In the genomic region with DNA sequence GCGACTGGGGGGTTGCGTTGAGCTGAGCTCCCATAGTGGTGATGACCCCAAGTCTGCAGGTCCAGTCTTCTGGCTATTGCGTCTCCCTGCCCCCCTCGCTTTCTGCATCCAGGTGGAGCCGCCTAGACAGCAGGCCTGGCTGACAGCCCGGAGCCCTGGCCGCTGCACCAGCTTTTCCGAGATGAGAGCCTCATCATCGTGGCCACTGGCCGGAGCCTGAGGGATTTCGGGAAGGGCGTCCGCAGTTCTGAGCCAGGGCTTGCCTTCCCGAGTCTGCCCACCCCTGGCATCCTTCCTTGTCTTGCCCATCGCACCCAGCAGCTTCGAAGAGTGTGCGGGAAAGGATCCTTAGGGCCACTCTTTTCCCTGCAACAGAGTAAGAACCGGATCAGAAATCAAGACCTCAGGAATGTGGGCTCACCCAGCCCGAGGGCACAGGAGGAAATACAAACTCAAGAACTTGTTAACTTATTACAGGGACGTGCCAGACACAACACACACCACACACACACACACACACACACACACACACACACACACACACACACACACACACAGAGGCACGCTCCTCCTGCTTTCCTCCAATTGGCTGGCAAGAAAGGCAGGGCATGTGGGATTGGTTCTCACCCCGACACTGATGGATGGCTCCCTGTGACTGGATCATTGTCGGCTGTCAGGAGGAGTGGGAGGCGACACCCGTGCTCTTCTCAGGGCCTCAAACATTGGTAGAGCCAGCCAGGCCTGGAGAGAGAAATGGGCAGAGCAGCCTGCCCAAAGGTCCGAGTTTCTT, we compare ENCODE assay signal across 8 mouse cellular contexts. TPM values are rescaled to one million over a fixed set of nuclear protein-coding genes. Genes with fewer than 3 reads are reported as not detected.
DNase-seq lines count a peak whose midpoint lies in the region; ATAC-seq and TF ChIP-seq lines count a peak whose summit lies in the region.

No protein-coding gene starts in this region.

- H3K36me3 ChIP-seq in heart, embryonic 10.5 days = no peaks in the 10 kb centered on the region
- no peaks in the 10 kb centered on the region for H3K36me3 ChIP-seq in kidney, postnatal 0 days (ENCODE audit: insufficient read depth, low read length)
- H3K36me3 ChIP-seq in midbrain, embryonic 11.5 days (ENCODE audit: control insufficient read depth, insufficient read depth, low read length) = no peaks in the 10 kb centered on the region

- H3K4me2 ChIP-seq in kidney, postnatal 0 days (ENCODE audit: low read length) = peak overlapping the region; percentile 89
- peak overlapping the region; percentile 38 for H3K4me2 ChIP-seq in midbrain, embryonic 11.5 days

- H3K9me3 ChIP-seq in heart, embryonic 10.5 days = no peaks in the 10 kb centered on the region
- no peaks in the 10 kb centered on the region for H3K9me3 ChIP-seq in kidney, postnatal 0 days (replicated peaks; ENCODE audit: low read length)
- H3K9me3 ChIP-seq in midbrain, embryonic 11.5 days (ENCODE audit: control insufficient read depth, low read length) = no peaks in the 10 kb centered on the region

- peak; percentile 49 for DNase-seq in urinary bladder, postnatal 14 days (ENCODE audit: low spot score)
- no peak for DNase-seq in urinary bladder, adult 2 months (ENCODE audit: low spot score)
- DNase-seq in embryo, embryonic 10.5 days (ENCODE audit: low spot score) = peak; percentile 88
- DNase-seq in heart, embryonic 10.5 days (ENCODE audit: low spot score) = no peak
- DNase-seq in kidney, postnatal 0 days (ENCODE audit: low spot score) = peak; percentile 65
- DNase-seq in midbrain, embryonic 11.5 days (ENCODE audit: low spot score, missing footprints) = peak; percentile 92
- DNase-seq in thymus, adult 18-20 months = no peak

- peak overlapping the region; percentile 35 for H3K4me3 ChIP-seq in heart, embryonic 10.5 days
- no peak overlapping the region for H3K4me3 ChIP-seq in kidney, postnatal 0 days (replicated peaks; ENCODE audit: low read depth, low read length)
- H3K4me3 ChIP-seq in midbrain, embryonic 11.5 days (ENCODE audit: low read depth, low read length) = no peak overlapping the region

- no peak for TF ChIP-seq CTCF in kidney, postnatal 0 days (IDR thresholded peaks at IDR 0.05; ENCODE audit: low read depth)

- peaks cover 29% of the 10 kb centered on the region for H3K4me1 ChIP-seq in heart, embryonic 10.5 days
- H3K4me1 ChIP-seq in kidney, postnatal 0 days (replicated peaks; ENCODE audit: insufficient read depth, low read length) = peaks cover 21% of the 10 kb centered on the region
- peaks cover 28% of the 10 kb centered on the region for H3K4me1 ChIP-seq in midbrain, embryonic 11.5 days (ENCODE audit: control insufficient read depth, insufficient read depth, low read length)

- WGBS in heart, embryonic 10.5 days = 26% methylated on average over 26 of the region's 26 CpGs
- WGBS in kidney, postnatal 0 days = 19% methylated on average over 26 of the region's 26 CpGs
- 19% methylated on average over 26 of the region's 26 CpGs for WGBS in midbrain, embryonic 11.5 days

- H3K27me3 ChIP-seq in heart, embryonic 10.5 days (ENCODE audit: insufficient read depth, poor library complexity, severe bottlenecking) = 0 out of 2 replicates have a peak, but pooled peaks cover 6% of the 10 kb centered on the region
- no peaks in the 10 kb centered on the region for H3K27me3 ChIP-seq in kidney, postnatal 0 days (ENCODE audit: insufficient read depth, low read length)
- H3K27me3 ChIP-seq in midbrain, embryonic 11.5 days (ENCODE audit: control insufficient read depth, insufficient read depth, low read length) = no peaks in the 10 kb centered on the region

- ATAC-seq in kidney, postnatal 0 days (replicated peaks; ENCODE audit: low FRiP score, low read depth) = peak; percentile 67
- peak; percentile 51; the same call in 1 of the 2 replicates for ATAC-seq in midbrain, embryonic 11.5 days (ENCODE audit: low FRiP score)
- no peak for ATAC-seq in erythroblast, adult 5-6 weeks (replicated peaks; ENCODE audit: low FRiP score, poor library complexity, severe bottlenecking)

- H3K9ac ChIP-seq in kidney, postnatal 0 days (ENCODE audit: low read depth, low read length) = no peak overlapping the region
- peak overlapping the region; percentile 36 for H3K9ac ChIP-seq in midbrain, embryonic 11.5 days (ENCODE audit: low read length)

- peak overlapping the region; percentile 54; the same call in 1 of the 2 replicates for H3K27ac ChIP-seq in heart, embryonic 10.5 days
- H3K27ac ChIP-seq in kidney, postnatal 0 days = peak overlapping the region; percentile 80
- no peak overlapping the region for H3K27ac ChIP-seq in midbrain, embryonic 11.5 days (ENCODE audit: low read depth, low read length)

RNA-seq across cellular contexts. Expression of gene Copz2, which starts 13.7 kb away (rescaled TPM):
- polyA plus RNA-seq in urinary bladder, adult 2 months (2012; rRNA removed) = 111 and 117 TPM in 2 replicates
- 86.6 and 90.1 TPM in 2 replicates for polyA plus RNA-seq in heart, embryonic 10.5 days (2016; fragmentation: Nextera tagmentation; extraction: Ambion mirVana)
- polyA plus RNA-seq in kidney, postnatal 0 days (2015; fragmentation: Nextera tagmentation; extraction: Ambion mirVana) = 125 TPM in 2 replicates
- 47.5 and 51.1 TPM in 2 replicates for polyA plus RNA-seq in midbrain, embryonic 11.5 days (2014; fragmentation: Nextera tagmentation; extraction: Ambion mirVana)
- not detected in 2 replicates for total RNA-seq in erythroblast, adult 5-6 weeks (2015; ENCODE audit: low replicate concordance)
- total RNA-seq in erythroblast, adult 5-6 weeks (2017; ENCODE audit: low replicate concordance) = not detected in 2 replicates

RNA-seq across cellular contexts. Expression of gene Nfe2l1, which starts 33.6 kb away (rescaled TPM):
- 120 and 137 TPM in 2 replicates for polyA plus RNA-seq in urinary bladder, adult 2 months (2012; rRNA removed)
- polyA plus RNA-seq in heart, embryonic 10.5 days (2016; fragmentation: Nextera tagmentation; extraction: Ambion mirVana) = 65.0 and 78.7 TPM in 2 replicates
- polyA plus RNA-seq in kidney, postnatal 0 days (2015; fragmentation: Nextera tagmentation; extraction: Ambion mirVana) = 77.3 and 88.0 TPM in 2 replicates
- polyA plus RNA-seq in midbrain, embryonic 11.5 days (2014; fragmentation: Nextera tagmentation; extraction: Ambion mirVana) = 31.7 and 35.2 TPM in 2 replicates
- total RNA-seq in erythroblast, adult 5-6 weeks (2015; ENCODE audit: low replicate concordance) = 27.0 and 27.1 TPM in 2 replicates
- 26.5 and 32.5 TPM in 2 replicates for total RNA-seq in erythroblast, adult 5-6 weeks (2017; ENCODE audit: low replicate concordance)

RNA-seq across cellular contexts. Expression of gene Cdk5rap3, which starts 52.9 kb away (rescaled TPM):
- polyA plus RNA-seq in urinary bladder, adult 2 months (2012; rRNA removed) = 46.5 and 47.5 TPM in 2 replicates
- 68.3 and 84.3 TPM in 2 replicates for polyA plus RNA-seq in heart, embryonic 10.5 days (2016; fragmentation: Nextera tagmentation; extraction: Ambion mirVana)
- 77.8 and 81.6 TPM in 2 replicates for polyA plus RNA-seq in kidney, postnatal 0 days (2015; fragmentation: Nextera tagmentation; extraction: Ambion mirVana)
- polyA plus RNA-seq in midbrain, embryonic 11.5 days (2014; fragmentation: Nextera tagmentation; extraction: Ambion mirVana) = 91.4 and 92.8 TPM in 2 replicates
- total RNA-seq in erythroblast, adult 5-6 weeks (2015; ENCODE audit: low replicate concordance) = 6.1 and 8.6 TPM in 2 replicates
- 6.8 and 17.3 TPM in 2 replicates for total RNA-seq in erythroblast, adult 5-6 weeks (2017; ENCODE audit: low replicate concordance)

Comparison
In these comparisons a context has a peak if more than half of its experiments do, and no peak if none do; other contexts are left out.
1. DNase-seq: peak in urinary bladder, postnatal 14 days (single experiment), embryo, embryonic 10.5 days (single experiment), kidney, postnatal 0 days (single experiment) and midbrain, embryonic 11.5 days (single experiment); none in urinary bladder, adult 2 months (single experiment), heart, embryonic 10.5 days (single experiment) and thymus, adult 18-20 months (0 of 2).